Mouse (Mus musculus): Measurements from ENCODE around the gene Ppp6r2. TPM values are rescaled to one million over a fixed set of nuclear protein-coding genes. Genes with fewer than 3 reads are reported as not detected.

Gene Ppp6r2
- polyA plus RNA-seq, 1 experiment = 252 TPM

DNA sequence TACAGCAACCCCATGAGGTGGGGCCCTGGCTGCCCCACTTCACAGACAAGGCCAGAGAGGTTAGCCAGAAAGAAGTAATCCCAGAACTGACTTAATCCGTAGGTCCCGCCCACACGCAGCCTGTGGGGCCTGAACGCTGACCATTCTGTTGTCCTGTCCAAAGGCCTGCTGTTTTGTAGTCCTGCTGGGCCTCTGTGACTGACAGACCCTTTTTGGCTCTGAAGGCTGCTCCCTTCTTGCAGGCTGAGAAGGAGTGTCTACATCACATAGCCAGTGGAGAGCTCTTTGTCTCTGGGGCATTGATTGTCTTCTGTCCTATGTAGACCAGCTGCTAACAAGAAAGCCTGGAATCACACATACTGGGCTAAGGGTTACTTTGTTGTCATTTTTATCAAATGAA is 44.0 kb downstream of the Ppp6r2 start:
- H3K27ac ChIP-seq (ENCODE audit: insufficient read depth, low read depth, low read length) = no peak overlapping the region
- no peak overlapping the region for H3K4me3 ChIP-seq (ENCODE audit: low read depth, low read length)
- H3K27me3 ChIP-seq (ENCODE audit: control insufficient read depth, insufficient read depth, low read length) = no peaks in the 10 kb centered on the region
- peaks cover 30% of the 10 kb centered on the region for H3K36me3 ChIP-seq (ENCODE audit: control insufficient read depth, insufficient read depth, low read length)
- WGBS = 94% methylated on average over 4 of the region's 4 CpGs
- H3K4me1 ChIP-seq (ENCODE audit: control insufficient read depth, insufficient read depth, insufficient read length, low read length) = no peaks in the 10 kb centered on the region
- TF ChIP-seq POLR2A (IDR thresholded peaks at IDR 0.05; ENCODE audit: low read depth, low read length) (no peak), CTCF (IDR thresholded peaks at IDR 0.05; ENCODE audit: extremely low read depth, insufficient read length, insufficient replicate concordance, low read depth, low read length) (no peak)

DNA sequence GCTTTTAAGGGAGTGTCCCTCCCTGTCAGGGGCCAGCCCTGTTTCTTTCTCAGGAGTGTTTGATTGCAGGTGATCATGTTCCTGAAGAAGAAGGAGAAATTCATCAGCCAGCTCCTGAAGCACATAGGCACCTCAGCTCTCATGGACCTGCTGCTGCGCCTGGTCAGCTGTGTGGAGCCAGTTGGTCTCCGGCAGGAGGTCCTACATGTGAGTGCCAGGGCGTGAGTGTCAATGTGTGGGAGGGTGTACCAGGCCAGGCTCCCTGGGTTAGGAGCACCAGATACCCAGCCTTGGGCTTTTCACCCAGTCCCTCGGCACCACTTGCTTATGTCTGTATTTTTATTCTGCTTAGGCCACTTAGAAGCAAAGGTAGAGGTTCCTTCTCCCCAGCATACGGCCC is 47.6 kb downstream of the Ppp6r2 start:
- WGBS = 97% methylated on average over 5 of the region's 5 CpGs
- TF ChIP-seq POLR2A (IDR thresholded peaks at IDR 0.05; ENCODE audit: low read depth, low read length) (no peak), CTCF (IDR thresholded peaks at IDR 0.05; ENCODE audit: extremely low read depth, insufficient read length, insufficient replicate concordance, low read depth, low read length) (no peak)
- H3K27me3 ChIP-seq (ENCODE audit: control insufficient read depth, insufficient read depth, low read length) = no peaks in the 10 kb centered on the region

DNA sequence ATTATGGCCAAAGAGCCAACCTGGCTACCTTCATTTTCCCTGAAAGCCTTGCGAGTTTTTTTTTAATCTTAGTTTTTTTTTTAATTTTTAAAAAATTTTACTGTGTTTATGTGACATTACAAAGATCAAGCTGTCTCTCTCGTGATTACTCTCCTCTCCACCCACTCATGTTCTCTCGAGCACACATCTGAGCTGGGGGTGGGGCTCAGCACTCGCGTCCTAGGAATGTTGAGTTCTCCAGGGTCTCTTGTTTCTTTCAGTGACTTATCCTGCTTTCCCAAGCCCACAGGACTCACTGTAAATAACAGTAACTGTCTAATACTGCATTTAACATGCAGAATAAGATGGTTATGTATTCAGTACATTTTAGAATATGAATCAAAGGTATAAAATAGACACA is 53.1 kb downstream of the Ppp6r2 start:
- H3K4me1 ChIP-seq (ENCODE audit: control insufficient read depth, insufficient read depth, insufficient read length, low read length) = no peaks in the 10 kb centered on the region
- TF ChIP-seq POLR2A (IDR thresholded peaks at IDR 0.05; ENCODE audit: low read depth, low read length) (no peak), CTCF (IDR thresholded peaks at IDR 0.05; ENCODE audit: extremely low read depth, insufficient read length, insufficient replicate concordance, low read depth, low read length) (no peak)
- WGBS = 80% methylated on average over 5 of the region's 5 CpGs

More for the DNA sequence above, 47.6 kb downstream of the Ppp6r2 start:
- no peak overlapping the region for H3K4me3 ChIP-seq (ENCODE audit: low read depth, low read length)
- H3K36me3 ChIP-seq (ENCODE audit: control insufficient read depth, insufficient read depth, low read length) = peaks cover 34% of the 10 kb centered on the region
- H3K27ac ChIP-seq (ENCODE audit: insufficient read depth, low read depth, low read length) = no peak overlapping the region
- H3K4me1 ChIP-seq (ENCODE audit: control insufficient read depth, insufficient read depth, insufficient read length, low read length) = no peaks in the 10 kb centered on the region

DNA sequence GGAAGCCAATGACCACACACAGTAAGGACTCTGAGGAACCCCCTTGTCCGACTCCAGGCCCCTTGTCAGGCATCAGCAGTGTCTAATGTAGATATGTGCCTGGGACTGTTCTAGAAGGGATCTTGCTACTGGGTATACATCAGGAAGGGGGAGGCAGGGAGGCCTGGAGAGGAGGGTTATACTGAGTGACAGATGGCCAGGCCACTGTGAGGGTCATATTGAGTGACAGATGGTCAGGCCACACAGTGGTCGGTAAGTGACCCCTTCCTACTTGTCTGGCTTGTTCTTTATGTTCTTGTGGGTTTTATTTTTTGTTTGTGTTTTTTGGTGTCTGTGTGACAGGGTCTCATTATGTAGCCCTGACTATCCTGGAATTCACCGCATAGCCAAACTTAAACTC is 64.1 kb downstream of the Ppp6r2 start:
- TF ChIP-seq POLR2A (IDR thresholded peaks at IDR 0.05; ENCODE audit: low read depth, low read length) (no peak), CTCF (IDR thresholded peaks at IDR 0.05; ENCODE audit: extremely low read depth, insufficient read length, insufficient replicate concordance, low read depth, low read length) (no peak)
- no peak overlapping the region for H3K4me3 ChIP-seq (ENCODE audit: low read depth, low read length)
- no peaks in the 10 kb centered on the region for H3K27me3 ChIP-seq (ENCODE audit: control insufficient read depth, insufficient read depth, low read length)
- peaks cover 39% of the 10 kb centered on the region for H3K36me3 ChIP-seq (ENCODE audit: control insufficient read depth, insufficient read depth, low read length)
- no peak overlapping the region for H3K27ac ChIP-seq (ENCODE audit: insufficient read depth, low read depth, low read length)
- no peaks in the 10 kb centered on the region for H3K4me1 ChIP-seq (ENCODE audit: control insufficient read depth, insufficient read depth, insufficient read length, low read length)
- WGBS = 95% methylated on average over 3 of the region's 3 CpGs

More for the DNA sequence above, 53.1 kb downstream of the Ppp6r2 start:
- H3K27ac ChIP-seq (ENCODE audit: insufficient read depth, low read depth, low read length) = no peak overlapping the region
- H3K4me3 ChIP-seq (ENCODE audit: low read depth, low read length) = no peak overlapping the region
- peaks cover 26% of the 10 kb centered on the region for H3K36me3 ChIP-seq (ENCODE audit: control insufficient read depth, insufficient read depth, low read length)
- no peaks in the 10 kb centered on the region for H3K27me3 ChIP-seq (ENCODE audit: control insufficient read depth, insufficient read depth, low read length)

DNA sequence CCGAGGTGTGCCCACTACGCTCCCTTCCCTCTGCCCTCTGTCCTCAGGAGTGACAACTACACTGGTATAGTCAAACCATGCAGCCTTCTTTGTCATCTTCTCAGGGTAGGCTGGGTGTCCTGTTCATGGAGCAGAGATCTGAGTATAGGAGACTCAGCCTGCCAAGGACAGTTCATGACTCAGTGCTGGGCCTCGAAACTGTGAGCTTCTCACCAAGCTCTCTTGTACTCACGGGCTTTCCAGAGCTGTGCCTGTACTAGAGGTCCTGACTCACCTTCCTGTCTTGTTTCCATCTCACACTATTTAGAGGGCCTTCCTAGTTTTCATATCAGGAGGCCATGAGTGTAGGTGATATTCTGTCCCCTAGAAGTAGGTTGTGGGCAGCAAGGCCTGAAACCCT is 66.0 kb downstream of the Ppp6r2 start:
- TF ChIP-seq POLR2A (IDR thresholded peaks at IDR 0.05; ENCODE audit: low read depth, low read length) (no peak), CTCF (IDR thresholded peaks at IDR 0.05; ENCODE audit: extremely low read depth, insufficient read length, insufficient replicate concordance, low read depth, low read length) (no peak)
- Histone ChIP-seq H3K4me3 (ENCODE audit: low read depth, low read length) (no peak overlapping the region), H3K27ac (ENCODE audit: insufficient read depth, low read depth, low read length) (no peak overlapping the region), H3K4me1 (ENCODE audit: control insufficient read depth, insufficient read depth, insufficient read length, low read length) (no peaks in the 10 kb centered on the region), H3K36me3 (ENCODE audit: control insufficient read depth, insufficient read depth, low read length) (peaks cover 41% of the 10 kb centered on the region), H3K27me3 (ENCODE audit: control insufficient read depth, insufficient read depth, low read length) (no peaks in the 10 kb centered on the region)
- WGBS = 91% methylated on average over 4 of the region's 4 CpGs

DNA sequence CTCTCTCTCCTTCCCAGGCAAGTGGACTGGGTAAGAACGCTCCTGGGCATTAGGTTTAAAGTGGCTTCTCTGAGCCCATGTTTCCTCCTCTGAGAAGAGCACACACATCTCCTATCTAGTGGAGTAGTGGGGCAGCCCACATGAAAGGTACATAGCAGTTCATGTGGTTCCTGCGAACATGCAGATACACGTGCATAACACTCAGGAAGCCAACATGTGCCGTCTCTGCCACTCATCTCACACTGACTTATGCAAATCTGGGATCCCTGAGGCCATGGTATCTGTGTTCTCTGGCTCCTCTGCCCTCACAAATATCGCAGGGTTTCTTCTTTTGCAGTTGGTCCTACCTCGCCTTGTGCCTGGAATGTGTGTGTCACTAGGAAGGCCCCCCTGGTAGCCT is 71.2 kb downstream of the Ppp6r2 start:
- WGBS = 87% methylated on average over 6 of the region's 6 CpGs
- Histone ChIP-seq H3K27ac (ENCODE audit: insufficient read depth, low read depth, low read length) (no peak overlapping the region), H3K36me3 (ENCODE audit: control insufficient read depth, insufficient read depth, low read length) (peaks cover 40% of the 10 kb centered on the region), H3K27me3 (ENCODE audit: control insufficient read depth, insufficient read depth, low read length) (no peaks in the 10 kb centered on the region), H3K4me3 (ENCODE audit: low read depth, low read length) (no peak overlapping the region), H3K4me1 (ENCODE audit: control insufficient read depth, insufficient read depth, insufficient read length, low read length) (no peaks in the 10 kb centered on the region)
- TF ChIP-seq POLR2A (IDR thresholded peaks at IDR 0.05; ENCODE audit: low read depth, low read length) (no peak), CTCF (IDR thresholded peaks at IDR 0.05; ENCODE audit: extremely low read depth, insufficient read length, insufficient replicate concordance, low read depth, low read length) (no peak)

DNA sequence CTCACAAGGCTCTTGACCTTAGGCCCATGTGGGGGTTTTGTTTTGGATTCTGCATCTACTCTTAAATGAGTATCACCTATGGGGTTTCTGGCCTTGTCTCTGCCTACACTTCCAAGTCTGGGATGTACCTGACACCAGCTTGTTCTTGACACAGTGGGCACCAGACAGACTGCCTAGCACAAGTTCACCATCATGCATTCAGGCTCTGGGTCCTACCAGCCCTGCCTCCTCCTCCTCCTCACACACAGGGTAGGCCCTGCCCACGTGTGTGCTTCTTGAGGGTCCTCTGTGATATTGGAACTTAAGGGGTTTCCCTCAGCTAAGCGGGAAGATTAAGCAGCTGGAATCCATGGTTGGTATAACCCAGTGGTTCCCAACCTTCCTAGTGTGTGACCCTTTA is 72.7 kb downstream of the Ppp6r2 start:
- WGBS = 70% methylated on average over 2 of the region's 2 CpGs
- Histone ChIP-seq H3K4me1 (ENCODE audit: control insufficient read depth, insufficient read depth, insufficient read length, low read length) (no peaks in the 10 kb centered on the region), H3K4me3 (ENCODE audit: low read depth, low read length) (no peak overlapping the region), H3K27ac (ENCODE audit: insufficient read depth, low read depth, low read length) (no peak overlapping the region), H3K27me3 (ENCODE audit: control insufficient read depth, insufficient read depth, low read length) (no peaks in the 10 kb centered on the region), H3K36me3 (ENCODE audit: control insufficient read depth, insufficient read depth, low read length) (peaks cover 44% of the 10 kb centered on the region)
- TF ChIP-seq CTCF (IDR thresholded peaks at IDR 0.05; ENCODE audit: extremely low read depth, insufficient read length, insufficient replicate concordance, low read depth, low read length) = no peak
- no peak for TF ChIP-seq POLR2A (IDR thresholded peaks at IDR 0.05; ENCODE audit: low read depth, low read length)

DNA sequence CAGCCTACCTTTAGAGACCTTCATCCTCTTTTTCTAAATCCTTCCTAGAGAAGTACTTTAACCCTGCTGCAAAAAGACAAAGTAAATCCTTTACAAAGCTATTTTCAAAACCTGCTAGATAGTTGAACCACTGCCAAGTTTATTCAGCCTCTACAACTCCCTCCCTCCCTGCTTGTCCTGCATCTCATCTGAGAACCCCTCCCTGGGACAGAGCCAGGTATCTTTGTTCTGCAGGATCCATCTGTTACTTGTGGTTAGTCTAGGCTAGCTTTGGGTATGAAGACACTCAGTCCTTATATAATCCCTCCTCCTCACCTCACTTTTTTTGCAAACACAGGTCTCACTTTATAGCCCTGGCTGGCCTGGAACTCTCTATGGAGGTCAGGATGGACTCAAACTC is 73.7 kb downstream of the Ppp6r2 start:
- no peak for TF ChIP-seq POLR2A (IDR thresholded peaks at IDR 0.05; ENCODE audit: low read depth, low read length)
- TF ChIP-seq CTCF (IDR thresholded peaks at IDR 0.05; ENCODE audit: extremely low read depth, insufficient read length, insufficient replicate concordance, low read depth, low read length) = no peak
- no peaks in the 10 kb centered on the region for H3K27me3 ChIP-seq (ENCODE audit: control insufficient read depth, insufficient read depth, low read length)
- no peaks in the 10 kb centered on the region for H3K4me1 ChIP-seq (ENCODE audit: control insufficient read depth, insufficient read depth, insufficient read length, low read length)
- H3K4me3 ChIP-seq (ENCODE audit: low read depth, low read length) = no peak overlapping the region
- H3K27ac ChIP-seq (ENCODE audit: insufficient read depth, low read depth, low read length) = no peak overlapping the region
- peaks cover 48% of the 10 kb centered on the region for H3K36me3 ChIP-seq (ENCODE audit: control insufficient read depth, insufficient read depth, low read length)
